Mouse (Mus musculus) olfactory bulb, adult 2 months (tissue): ENCODE results near the gene Man1b1. TPM values are rescaled to one million over a fixed set of nuclear protein-coding genes. Genes with fewer than 3 reads are reported as not detected.

ENCODE experiments used
- H3K27ac ChIP-seq: fragments of 200-500 bp; 2 replicates; pipeline ENCODE4 v1.5.1; 2012; ENCODE audit warnings: low read depth, low read length; ENCODE audit not compliant: insufficient read depth
- H3K4me1 ChIP-seq: fragments of 200-500 bp; 2 replicates; pipeline ENCODE4 v1.6.1; 2012; ENCODE audit warnings: low read length; ENCODE audit not compliant: control insufficient read depth, insufficient read depth
- H3K4me3 ChIP-seq: fragments of 200-500 bp; 2 replicates; pipeline ENCODE4 v1.5.1; 2012; ENCODE audit warnings: mild to moderate bottlenecking, low read depth, low read length, moderate library complexity; ENCODE audit not compliant: insufficient read depth
- CTCF ChIP-seq: fragments of 200-500 bp; IDR thresholded peaks from 2 replicates; pipeline ENCODE4 v1.5.1; 2012; ENCODE audit warnings: low read depth, mild to moderate bottlenecking, low read length, moderate library complexity; ENCODE audit not compliant: insufficient read depth
- POLR2A ChIP-seq: fragments of 200-500 bp; IDR thresholded peaks from 2 replicates; pipeline ENCODE4 v1.6.1; 2012; ENCODE audit warnings: mild to moderate bottlenecking, low read depth, low read length, moderate library complexity; ENCODE audit not compliant: insufficient read depth
- WGBS: fragments of 180-500 bp; shearing (Covaris S2); methylation state at CpG from one replicate; pipeline ENCODE4 v1.1.7; 2018; 5-methylcytosine and 5-hydroxymethylcytosine counted together
- polyA plus RNA-seq: library from polyadenylated mRNA; stranded (reverse); fragments of >200 nt; gene quantifications from 2 replicates; pipeline ENCODE4 v1.2.4, GENCODE M21; 2012; ENCODE audit warnings: low replicate concordance; ENCODE audit not compliant: missing spikeins, insufficient read depth, insufficient read length

Man1b1 gene
- polyA plus RNA-seq, 1 experiment: not detected

GRCm38 (mm10) chr2:25397010-25397409 lies 64.9 kb downstream of the Man1b1 start:
- H3K27ac ChIP-seq: no peak overlapping the region
- H3K4me1 ChIP-seq: peaks cover 21% of the 10 kb centered on the region
- H3K4me3 ChIP-seq: no peak overlapping the region
- TF ChIP-seq CTCF (no peak), POLR2A (no peak)
- WGBS: 69% methylated on average over 1 of the region's 1 CpGs

- Histone ChIP-seq H3K4me3 (no peak overlapping the region), H3K4me1 (peaks cover 25% of the 10 kb centered on the region), H3K27ac (no peak overlapping the region)
- 95% methylated on average over 7 of the region's 7 CpGs for WGBS
- TF ChIP-seq CTCF: no peak
- TF ChIP-seq POLR2A: no peak
These were observed 65.9 kb downstream of the Man1b1 start for GRCm38 (mm10) chr2:25398065-25398464.

- H3K4me3 ChIP-seq: no peak within 1 kb of the TSS
- H3K4me1 ChIP-seq: peaks cover 30% of the 10 kb centered on the region
- 83% methylated on average over 8 of the region's 8 CpGs for WGBS
- no peak within 1 kb of the TSS for H3K27ac ChIP-seq
- TF ChIP-seq CTCF: no peak
- TF ChIP-seq POLR2A: no peak
These were observed 66.9 kb downstream of the Man1b1 start, which contains the start of gene Npdc1 for GRCm38 (mm10) chr2:25399051-25399450. Gene Npdc1, plus strand, starts transcription at chr2:25399351.

- H3K4me1 ChIP-seq: peaks cover 32% of the 10 kb centered on the region
- no peak overlapping the region for H3K27ac ChIP-seq
- no peak for TF ChIP-seq POLR2A
- no peak for TF ChIP-seq CTCF
- peak overlapping the region; percentile 34 for H3K4me3 ChIP-seq
- 28% methylated on average over 16 of the region's 16 CpGs for WGBS
These were observed 68.2 kb downstream of the Man1b1 start for GRCm38 (mm10) chr2:25400291-25400690.

GRCm38 (mm10) chr2:25400764-25401163 lies 68.6 kb downstream of the Man1b1 start:
- H3K4me3 ChIP-seq: peak overlapping the region; percentile 34
- no peak for TF ChIP-seq POLR2A
- peak; percentile 66; the same call in 1 of the 2 replicates for TF ChIP-seq CTCF
- WGBS: 7% methylated on average over 17 of the region's 17 CpGs
- H3K4me1 ChIP-seq: peaks cover 29% of the 10 kb centered on the region
- no peak overlapping the region for H3K27ac ChIP-seq

Other genes starting within 250 kb of the Man1b1 start
- not detected in 2 replicates for gene Noxa1, start 237.2 kb upstream of the Man1b1 start, polyA plus RNA-seq
- gene Nrarp, start 151.6 kb upstream of the Man1b1 start, polyA plus RNA-seq: not detected in 2 replicates
- not detected in 2 replicates for gene Tor4a, start 135.5 kb upstream of the Man1b1 start, polyA plus RNA-seq
- not detected in 2 replicates for gene Nelfb, start 120.8 kb upstream of the Man1b1 start, polyA plus RNA-seq
- not detected in 2 replicates for gene Stpg3, start 117.7 kb upstream of the Man1b1 start, polyA plus RNA-seq
- not detected in 2 replicates for gene Fam166a, start 113.6 kb upstream of the Man1b1 start, polyA plus RNA-seq
- gene Tubb4b, start 107.6 kb upstream of the Man1b1 start, polyA plus RNA-seq: 193 TPM in 1 of 2 replicates, not detected in the other
- gene Slc34a3, start 98.0 kb upstream of the Man1b1 start, polyA plus RNA-seq: not detected in 2 replicates
- not detected in 2 replicates for gene Rnf224, start 95.6 kb upstream of the Man1b1 start, polyA plus RNA-seq
- not detected in 2 replicates for gene Rnf208, start 90.1 kb upstream of the Man1b1 start, polyA plus RNA-seq
- gene Cysrt1, start 89.9 kb upstream of the Man1b1 start, polyA plus RNA-seq: not detected in 2 replicates
- not detected in 2 replicates for gene AL732309.1, start 85.5 kb upstream of the Man1b1 start, polyA plus RNA-seq
- not detected in 2 replicates for gene Tmem203, start 76.9 kb upstream of the Man1b1 start, polyA plus RNA-seq
- not detected in 2 replicates for gene Tprn, start 69.7 kb upstream of the Man1b1 start, polyA plus RNA-seq
- not detected in 2 replicates for gene Ssna1, start 59.9 kb upstream of the Man1b1 start, polyA plus RNA-seq
- not detected in 2 replicates for gene Anapc2, start 59.9 kb upstream of the Man1b1 start, polyA plus RNA-seq
- gene Tmem210, start 44.2 kb upstream of the Man1b1 start, polyA plus RNA-seq: not detected in 2 replicates
- gene Lrrc26, start 42.4 kb upstream of the Man1b1 start, polyA plus RNA-seq: not detected in 2 replicates
- 199 and 286 TPM in 2 replicates for gene Grin1, start 13.2 kb upstream of the Man1b1 start, polyA plus RNA-seq
- not detected in 2 replicates for gene Dpp7, start 24.0 kb downstream of the Man1b1 start, polyA plus RNA-seq
- not detected in 2 replicates for gene Uap1l1, start 33.3 kb downstream of the Man1b1 start, polyA plus RNA-seq
- not detected in 2 replicates for gene Sapcd2, start 40.0 kb downstream of the Man1b1 start, polyA plus RNA-seq
- not detected in 2 replicates for gene Entpd2, start 63.5 kb downstream of the Man1b1 start, polyA plus RNA-seq
- gene Npdc1, start 67.0 kb downstream of the Man1b1 start, polyA plus RNA-seq: not detected in 2 replicates
- not detected in 2 replicates for gene Fut7, start 90.9 kb downstream of the Man1b1 start, polyA plus RNA-seq
- not detected in 2 replicates for gene Abca2, start 96.4 kb downstream of the Man1b1 start, polyA plus RNA-seq
- not detected in 2 replicates for gene Clic3, start 124.5 kb downstream of the Man1b1 start, polyA plus RNA-seq
- not detected in 2 replicates for gene Paxx, start 128.8 kb downstream of the Man1b1 start, polyA plus RNA-seq
- gene Ptgds, start 137.7 kb downstream of the Man1b1 start, polyA plus RNA-seq: 758 and 1,988 TPM in 2 replicates
- gene Lcn12, start 161.6 kb downstream of the Man1b1 start, polyA plus RNA-seq: not detected in 2 replicates
- gene Fbxw5, start 168.4 kb downstream of the Man1b1 start, polyA plus RNA-seq: 706 TPM in 1 of 2 replicates, not detected in the other
- gene C8g, start 169.4 kb downstream of the Man1b1 start, polyA plus RNA-seq: not detected in 2 replicates
- gene Traf2, start 214.6 kb downstream of the Man1b1 start, polyA plus RNA-seq: not detected in 2 replicates
- gene Edf1, start 225.5 kb downstream of the Man1b1 start, polyA plus RNA-seq: not detected in 2 replicates
- not detected in 2 replicates for gene Mamdc4, start 242.5 kb downstream of the Man1b1 start, polyA plus RNA-seq
- not detected in 2 replicates for gene Phpt1, start 242.9 kb downstream of the Man1b1 start, polyA plus RNA-seq
- not detected in 2 replicates for gene Ajm1, start 249.4 kb downstream of the Man1b1 start, polyA plus RNA-seq